Mouse (Mus musculus) neutrophil, adult 5-6 weeks (primary cell): ENCODE measurements around the gene Rasgef1b. TPM values are rescaled to one million over a fixed set of nuclear protein-coding genes. Genes with fewer than 3 reads are reported as not detected.

Source experiments
- ATAC-seq: fragments of 151-379, 151-347 bp; 2 replicates; pipeline ENCODE4 v1.8.0; 2017; ENCODE audit warnings: mild to moderate bottlenecking, moderate TSS enrichment; ENCODE audit not compliant: insufficient number of reproducible peaks, poor library complexity, low FRiP score, severe bottlenecking; ENCODE audit errors: extremely low read depth
- total RNA-seq: library from RNA; stranded (forward); fragments of 200-1000 nt; gene quantifications from 2 replicates; pipeline ENCODE4 v1.2.3, GENCODE M21; 2017

Rasgef1b gene
- total RNA-seq, 1 experiment from 2014 or later = 48.2 TPM

- no peak for ATAC-seq
These were observed 13.6 kb downstream of the Rasgef1b start for GRCm38 (mm10) chr5:99715281-99715744.

GRCm38 (mm10) chr5:99711947-99712346, 16.9 kb downstream of the Rasgef1b start:
- ATAC-seq = no peak

- no peak for ATAC-seq
These were observed 20.2 kb downstream of the Rasgef1b start for GRCm38 (mm10) chr5:99708706-99709105.

- ATAC-seq = no peak
These were observed 21.6 kb downstream of the Rasgef1b start for GRCm38 (mm10) chr5:99707261-99707660.

- no peak for ATAC-seq
These were observed 27.1 kb downstream of the Rasgef1b start for GRCm38 (mm10) chr5:99701811-99702210.

- no peak for ATAC-seq
These were observed 34.0 kb downstream of the Rasgef1b start for GRCm38 (mm10) chr5:99694712-99695360.

GRCm38 (mm10) chr5:99689909-99690308, 39.0 kb downstream of the Rasgef1b start:
- ATAC-seq = no peak

- ATAC-seq = no peak
These were observed 41.0 kb downstream of the Rasgef1b start for GRCm38 (mm10) chr5:99687894-99688293.

- no peak for ATAC-seq
These were observed 44.8 kb downstream of the Rasgef1b start for GRCm38 (mm10) chr5:99684023-99684422.

- no peak for ATAC-seq
These were observed 58.8 kb downstream of the Rasgef1b start for GRCm38 (mm10) chr5:99669971-99670571.

GRCm38 (mm10) chr5:99656024-99656423, 72.8 kb downstream of the Rasgef1b start:
- no peak for ATAC-seq

GRCm38 (mm10) chr5:99652931-99653330, 75.9 kb downstream of the Rasgef1b start:
- no peak for ATAC-seq

GRCm38 (mm10) chr5:99641407-99641806, 87.5 kb downstream of the Rasgef1b start:
- ATAC-seq = no peak

GRCm38 (mm10) chr5:99636575-99636974, 92.3 kb downstream of the Rasgef1b start:
- no peak for ATAC-seq

- no peak for ATAC-seq
These were observed 94.8 kb downstream of the Rasgef1b start for GRCm38 (mm10) chr5:99634010-99634541.

- no peak for ATAC-seq
These were observed 95.3 kb downstream of the Rasgef1b start for GRCm38 (mm10) chr5:99633548-99633947.

GRCm38 (mm10) chr5:99632649-99633310, 96.1 kb downstream of the Rasgef1b start:
- ATAC-seq = no peak

- ATAC-seq = 0 out of 2 replicates have a peak, but pooled peaks have one; percentile 33
These were observed 98.8 kb downstream of the Rasgef1b start for GRCm38 (mm10) chr5:99630087-99630486.

- no peak for ATAC-seq
These were observed 103.3 kb downstream of the Rasgef1b start for GRCm38 (mm10) chr5:99625603-99626002.

GRCm38 (mm10) chr5:99620771-99621170, 108.1 kb downstream of the Rasgef1b start:
- ATAC-seq = no peak
